Mouse (Mus musculus) kidney, adult 2 months (tissue): ENCODE measurements around the gene Cd244a.

Source experiments
- CTCF ChIP-seq: fragments of 200-500 bp; conservative IDR thresholded peaks from 2 replicates; pipeline ENCODE4 v1.5.1; 2011; ENCODE audit warnings: low read depth, mild to moderate bottlenecking, control low read depth, low read length, moderate library complexity, mixed read lengths; ENCODE audit not compliant: insufficient read depth, insufficient read length
- POLR2A ChIP-seq: fragments of 200-500 bp; IDR thresholded peaks from one replicate; pipeline ENCODE4 v1.6.1; 2011; ENCODE audit warnings: low read depth, low read length, control low read depth

GRCm38 (mm10) chr1:171613962-171614361 is 55.0 kb downstream of the Cd244a start:
- TF ChIP-seq POLR2A (no peak), CTCF (peak; percentile 19; the same call in 1 of the 2 replicates)
